Mouse (Mus musculus) liver, embryonic 15.5 days (tissue): ENCODE results near the gene Pml. TPM values are rescaled to one million over a fixed set of nuclear protein-coding genes. Genes with fewer than 3 reads are reported as not detected.
A peak's percentile ranks its signal among the peaks of the same experiment; 100 is the strongest.
"Not testable (repeated sequence)": the region's sequence is repeated elsewhere in the genome, so short reads cannot be mapped to it uniquely, and the experiment has no call there.

Source experiments
- ATAC-seq: fragments of 200-750 bp; cut with Nextera tagmentation; 2 replicates; pipeline ENCODE4 v1.8.0; 2017; ENCODE audit warnings: moderate number of reproducible peaks, mild to moderate bottlenecking, moderate library complexity; ENCODE audit not compliant: insufficient read depth
- H3K27ac ChIP-seq: fragments of 300-500 bp; sonication (generic); replicated peaks from 2 replicates; pipeline ENCODE4 v1.5.1; 2015; ENCODE audit warnings: mild to moderate bottlenecking, inconsistent platforms
- H3K27me3 ChIP-seq: fragments of 300-500 bp; sonication (generic); 2 replicates; pipeline ENCODE4 v1.6.1; 2015; ENCODE audit warnings: mild to moderate bottlenecking, inconsistent platforms
- H3K36me3 ChIP-seq: fragments of 300-500 bp; sonication (generic); replicated peaks from 2 replicates; pipeline ENCODE4 v1.6.1; 2015; ENCODE audit warnings: moderate library complexity, mild to moderate bottlenecking, inconsistent platforms
- H3K4me1 ChIP-seq: fragments of 300-500 bp; sonication (generic); replicated peaks from 2 replicates; pipeline ENCODE4 v1.6.1; 2015; ENCODE audit warnings: inconsistent platforms
- H3K4me2 ChIP-seq: fragments of 300-500 bp; sonication (generic); 2 replicates; pipeline ENCODE4 v1.6.1; 2015; ENCODE audit warnings: moderate library complexity, mild to moderate bottlenecking, inconsistent platforms
- H3K4me3 ChIP-seq: fragments of 300-500 bp; sonication (generic); replicated peaks from 2 replicates; pipeline ENCODE4 v1.5.1; 2015; ENCODE audit warnings: mild to moderate bottlenecking, inconsistent platforms
- H3K9ac ChIP-seq: fragments of 300-500 bp; sonication (generic); 2 replicates; pipeline ENCODE4 v1.6.1; 2015; ENCODE audit warnings: moderate library complexity, mild to moderate bottlenecking, inconsistent platforms
- H3K9me3 ChIP-seq: fragments of 300-500 bp; sonication (generic); replicated peaks from 2 replicates; pipeline ENCODE4 v1.6.1; 2016; ENCODE audit warnings: inconsistent platforms
- WGBS: fragments of 180-500 bp; shearing (Covaris S2); methylation state at CpG from one replicate; pipeline ENCODE4 v1.1.7; 2015; ENCODE audit warnings: mixed read lengths; ENCODE audit not compliant: insufficient replicate concordance; 5-methylcytosine and 5-hydroxymethylcytosine counted together
- polyA plus RNA-seq: library from polyadenylated mRNA; unstranded; fragments of >200 nt; fragmentation: Nextera tagmentation; extraction: Ambion mirVana; gene quantifications from 2 replicates; pipeline ENCODE4 v1.2.1, GENCODE M21; 2015

Gene Pml
- polyA plus RNA-seq, 1 experiment from 2014 or later = 19.3 TPM

GRCm38 (mm10) chr9:58279780-58280179 is 30.2 kb upstream of the Pml start:
- Histone ChIP-seq H3K9me3 (no peaks in the 10 kb centered on the region), H3K27me3 (no peaks in the 10 kb centered on the region), H3K27ac (no peak overlapping the region), H3K4me2 (no peak overlapping the region), H3K36me3 (no peaks in the 10 kb centered on the region), H3K9ac (no peak overlapping the region), H3K4me3 (no peak overlapping the region), H3K4me1 (peaks cover 32% of the 10 kb centered on the region)
- 56% methylated on average over 5 of the region's 5 CpGs for WGBS
- ATAC-seq = no peak

GRCm38 (mm10) chr9:58278821-58279723 is 29.5 kb upstream of the Pml start:
- no peak overlapping the region for H3K4me3 ChIP-seq
- 60% methylated on average over 4 of the region's 4 CpGs for WGBS
- H3K4me1 ChIP-seq = peaks cover 37% of the 10 kb centered on the region
- no peak overlapping the region for H3K9ac ChIP-seq
- H3K4me2 ChIP-seq = no peak overlapping the region
- no peaks in the 10 kb centered on the region for H3K36me3 ChIP-seq
- no peaks in the 10 kb centered on the region for H3K9me3 ChIP-seq
- no peaks in the 10 kb centered on the region for H3K27me3 ChIP-seq
- no peak for ATAC-seq
- H3K27ac ChIP-seq = no peak overlapping the region

GRCm38 (mm10) chr9:58278313-58278712 is 28.7 kb upstream of the Pml start:
- no peaks in the 10 kb centered on the region for H3K27me3 ChIP-seq
- H3K27ac ChIP-seq = no peak overlapping the region
- H3K4me3 ChIP-seq = no peak overlapping the region
- ATAC-seq = no peak
- H3K9ac ChIP-seq = no peak overlapping the region
- H3K4me1 ChIP-seq = peaks cover 39% of the 10 kb centered on the region
- H3K4me2 ChIP-seq = no peak overlapping the region
- no peaks in the 10 kb centered on the region for H3K36me3 ChIP-seq
- H3K9me3 ChIP-seq = no peaks in the 10 kb centered on the region
- 73% methylated on average over 4 of the region's 4 CpGs for WGBS

GRCm38 (mm10) chr9:58276346-58276745 is 26.8 kb upstream of the Pml start:
- H3K4me1 ChIP-seq = peaks cover 35% of the 10 kb centered on the region
- no peaks in the 10 kb centered on the region for H3K9me3 ChIP-seq
- 51% methylated on average over 5 of the region's 5 CpGs for WGBS
- no peaks in the 10 kb centered on the region for H3K36me3 ChIP-seq
- H3K4me3 ChIP-seq = no peak overlapping the region
- H3K9ac ChIP-seq = no peak overlapping the region
- H3K27me3 ChIP-seq = no peaks in the 10 kb centered on the region
- no peak for ATAC-seq
- H3K4me2 ChIP-seq = no peak overlapping the region
- H3K27ac ChIP-seq = no peak overlapping the region

- no peak for ATAC-seq
These were observed 26.2 kb upstream of the Pml start for GRCm38 (mm10) chr9:58275797-58276196.

GRCm38 (mm10) chr9:58275115-58275774 is 25.7 kb upstream of the Pml start:
- H3K36me3 ChIP-seq = no peaks in the 10 kb centered on the region
- no peak overlapping the region for H3K9ac ChIP-seq
- peaks cover 30% of the 10 kb centered on the region for H3K4me1 ChIP-seq
- H3K4me3 ChIP-seq = no peak overlapping the region
- H3K27me3 ChIP-seq = no peaks in the 10 kb centered on the region
- peak overlapping the region; percentile 80 for H3K27ac ChIP-seq
- ATAC-seq = peak; percentile 72
- H3K4me2 ChIP-seq = peak overlapping the region; percentile 28
- no peaks in the 10 kb centered on the region for H3K9me3 ChIP-seq
- WGBS = 15% methylated on average over 8 of the region's 8 CpGs

More at GRCm38 (mm10) chr9:58275797-58276196, 26.2 kb upstream of the Pml start:
- H3K9me3 ChIP-seq = no peaks in the 10 kb centered on the region
- WGBS = 26% methylated on average over 3 of the region's 3 CpGs
- no peaks in the 10 kb centered on the region for H3K27me3 ChIP-seq
- peaks cover 35% of the 10 kb centered on the region for H3K4me1 ChIP-seq
- peak overlapping the region; percentile 28 for H3K4me2 ChIP-seq
- peak overlapping the region; percentile 80 for H3K27ac ChIP-seq
- H3K36me3 ChIP-seq = no peaks in the 10 kb centered on the region
- no peak overlapping the region for H3K9ac ChIP-seq
- no peak overlapping the region for H3K4me3 ChIP-seq

- Histone ChIP-seq H3K4me1 (peaks cover 24% of the 10 kb centered on the region), H3K36me3 (no peaks in the 10 kb centered on the region), H3K4me3 (no peak overlapping the region), H3K9me3 (no peaks in the 10 kb centered on the region), H3K9ac (no peak overlapping the region), H3K27me3 (no peaks in the 10 kb centered on the region), H3K4me2 (no peak overlapping the region), H3K27ac (peak overlapping the region; percentile 10)
- 44% methylated on average over 3 of the region's 3 CpGs for WGBS
- ATAC-seq = no peak
These were observed 25.0 kb upstream of the Pml start for GRCm38 (mm10) chr9:58274626-58275025.

- no peak overlapping the region for H3K4me2 ChIP-seq
- WGBS = 69% methylated on average over 7 of the region's 7 CpGs
- no peaks in the 10 kb centered on the region for H3K36me3 ChIP-seq
- ATAC-seq = no peak
- H3K9ac ChIP-seq = no peak overlapping the region
- no peaks in the 10 kb centered on the region for H3K9me3 ChIP-seq
- no peaks in the 10 kb centered on the region for H3K27me3 ChIP-seq
- H3K4me3 ChIP-seq = no peak overlapping the region
- H3K27ac ChIP-seq = peak overlapping the region; percentile 10; the same call in 1 of the 2 replicates
- peaks cover 21% of the 10 kb centered on the region for H3K4me1 ChIP-seq
These were observed 24.6 kb upstream of the Pml start for GRCm38 (mm10) chr9:58274101-58274604.

GRCm38 (mm10) chr9:58272855-58273254 is 23.3 kb upstream of the Pml start:
- no peak overlapping the region for H3K9ac ChIP-seq
- no peaks in the 10 kb centered on the region for H3K36me3 ChIP-seq
- H3K9me3 ChIP-seq = no peaks in the 10 kb centered on the region
- no peak for ATAC-seq
- no peak overlapping the region for H3K4me2 ChIP-seq
- peaks cover 29% of the 10 kb centered on the region for H3K4me1 ChIP-seq
- no peaks in the 10 kb centered on the region for H3K27me3 ChIP-seq
- H3K4me3 ChIP-seq = no peak overlapping the region
- no peak overlapping the region for H3K27ac ChIP-seq
- 60% methylated on average over 9 of the region's 9 CpGs for WGBS

- WGBS = 57% methylated on average over 2 of the region's 2 CpGs
- Histone ChIP-seq H3K9ac (no peak overlapping the region), H3K4me3 (no peak overlapping the region), H3K4me2 (no peak overlapping the region), H3K27me3 (no peaks in the 10 kb centered on the region), H3K9me3 (no peaks in the 10 kb centered on the region), H3K4me1 (peaks cover 29% of the 10 kb centered on the region), H3K27ac (no peak overlapping the region), H3K36me3 (no peaks in the 10 kb centered on the region)
- no peak for ATAC-seq
These were observed 22.5 kb upstream of the Pml start for GRCm38 (mm10) chr9:58272068-58272541.

- peaks cover 34% of the 10 kb centered on the region for H3K4me1 ChIP-seq
- 71% methylated on average over 9 of the region's 9 CpGs for WGBS
- H3K27ac ChIP-seq, ATAC-seq, H3K4me2 ChIP-seq, H3K9ac ChIP-seq, H3K9me3 ChIP-seq, H3K27me3 ChIP-seq, H3K36me3 ChIP-seq, H3K4me3 ChIP-seq: not testable (repeated sequence)
These were observed 22.0 kb upstream of the Pml start for GRCm38 (mm10) chr9:58271551-58271950.
